Mouse (Mus musculus) forebrain, embryonic 14.5 days (tissue): ENCODE results near the gene Tmem87b. TPM values are rescaled to one million over a fixed set of nuclear protein-coding genes. Genes with fewer than 3 reads are reported as not detected.

Experiments
- ATAC-seq: fragments of 200-750 bp; cut with Nextera tagmentation; 2 replicates; pipeline ENCODE4 v1.8.0; 2017; ENCODE audit warnings: mild to moderate bottlenecking, moderate library complexity
- DNase-seq: peaks from one replicate; pipeline ENCODE4 v3.0.0-alpha.2; 2015; ENCODE audit warnings: low spot score
- H3K27ac ChIP-seq: fragments of 300-500 bp; sonication (generic); 2 replicates; pipeline ENCODE4 v1.5.1; 2014; ENCODE audit warnings: low read depth, mild to moderate bottlenecking, control low read depth, low read length, moderate library complexity
- H3K27me3 ChIP-seq: fragments of 300-500 bp; sonication (generic); replicated peaks from 2 replicates; pipeline ENCODE4 v1.6.1; 2014; ENCODE audit warnings: low read length, control low read depth, mixed read lengths; ENCODE audit not compliant: control insufficient read depth, insufficient read depth
- H3K36me3 ChIP-seq: fragments of 300-500 bp; sonication (generic); 2 replicates; pipeline ENCODE4 v1.6.1; 2014; ENCODE audit warnings: low read length, control low read depth; ENCODE audit not compliant: control insufficient read depth, insufficient read depth
- H3K4me1 ChIP-seq: fragments of 300-500 bp; sonication (generic); 2 replicates; pipeline ENCODE4 v1.6.1; 2014; ENCODE audit warnings: antibody characterized with exemption, low read length, control low read depth; ENCODE audit not compliant: control insufficient read depth, insufficient read depth
- H3K4me2 ChIP-seq: fragments of 300-500 bp; sonication (generic); 2 replicates; pipeline ENCODE4 v1.6.1; 2014; ENCODE audit warnings: mild to moderate bottlenecking, control low read depth, low read length
- H3K4me3 ChIP-seq: fragments of 300-500 bp; sonication (generic); 2 replicates; pipeline ENCODE4 v1.5.1; 2014; ENCODE audit warnings: low read depth, low read length, control low read depth
- H3K9ac ChIP-seq: fragments of 300-500 bp; sonication (generic); 2 replicates; pipeline ENCODE4 v1.6.1; 2014; ENCODE audit warnings: mild to moderate bottlenecking, low read length, control low read depth, moderate library complexity
- H3K9me3 ChIP-seq: fragments of 300-500 bp; sonication (generic); replicated peaks from 2 replicates; pipeline ENCODE4 v1.6.1; 2016; ENCODE audit warnings: low read length, control low read depth, mixed read lengths; ENCODE audit not compliant: control insufficient read depth
- WGBS: fragments of 180-500 bp; shearing (Covaris S2); extraction: QIAGEN DNeasy Blood & Tissue Kit; methylation state at CpG from one replicate; pipeline ENCODE4 v1.1.7; 2014; 5-methylcytosine and 5-hydroxymethylcytosine counted together
- polyA plus RNA-seq: library from polyadenylated mRNA; unstranded; fragments of >200 nt; fragmentation: Nextera tagmentation; extraction: Ambion mirVana; gene quantifications from 2 replicates; pipeline ENCODE4 v1.2.1, GENCODE M21; 2014

Gene Tmem87b
- polyA plus RNA-seq, 1 experiment from 2014 or later = 28.0 TPM

DNA sequence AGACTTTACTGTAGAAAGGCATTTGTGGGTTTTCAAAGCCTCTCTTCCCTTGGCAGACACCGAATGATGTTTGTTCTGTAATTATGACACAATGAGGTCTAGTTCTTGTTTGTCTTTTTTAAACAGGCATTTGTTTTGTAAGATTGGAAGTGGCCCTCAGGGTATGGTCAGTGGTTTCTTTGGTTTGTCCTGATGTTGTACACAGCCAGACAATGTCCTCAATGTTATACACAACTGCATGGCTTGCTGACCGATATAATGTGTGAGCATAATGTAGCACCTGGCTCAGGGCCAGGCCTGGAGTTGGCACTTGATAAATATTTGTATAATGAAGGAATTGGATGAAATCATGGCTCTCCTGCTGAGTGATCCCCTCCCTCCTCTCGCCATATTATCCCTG lies 41.9 kb downstream of the Tmem87b start:
- H3K4me1 ChIP-seq = 0 out of 2 replicates have a peak, but pooled peaks cover 2% of the 10 kb centered on the region
- WGBS = 53% methylated on average over 3 of the region's 3 CpGs
- no peak overlapping the region for H3K4me3 ChIP-seq
- H3K4me2 ChIP-seq = no peak overlapping the region
- DNase-seq (peak; percentile 59), ATAC-seq (peak; percentile 58; the same call in 1 of the 2 replicates)
- no peaks in the 10 kb centered on the region for H3K9me3 ChIP-seq
- H3K27ac ChIP-seq = no peak overlapping the region
- H3K9ac ChIP-seq = no peak overlapping the region
- H3K27me3 ChIP-seq = 0 out of 2 replicates have a peak, but pooled peaks cover 4% of the 10 kb centered on the region
- H3K36me3 ChIP-seq = peaks cover 1% of the 10 kb centered on the region; the same call in 1 of the 2 replicates

GRCm38 (mm10) chr2:128862636-128863035 lies 44.7 kb downstream of the Tmem87b start, which contains the start of gene Fbln7:
Gene Fbln7, plus strand, starts transcription at chr2:128862981.
- H3K9me3 ChIP-seq = no peaks in the 10 kb centered on the region
- no peak within 1 kb of the TSS for H3K27ac ChIP-seq
- 93% methylated on average over 9 of the region's 9 CpGs for WGBS
- DNase-seq (no peak), ATAC-seq (no peak)
- H3K27me3 ChIP-seq = 0 out of 2 replicates have a peak, but pooled peaks cover 4% of the 10 kb centered on the region
- peak within 1 kb of the TSS; percentile 40 for H3K4me3 ChIP-seq
- peak within 1 kb of the TSS; percentile 68 for H3K9ac ChIP-seq
- peak within 1 kb of the TSS; percentile 96 for H3K4me2 ChIP-seq
- no peaks in the 10 kb centered on the region for H3K36me3 ChIP-seq
- 0 out of 2 replicates have a peak, but pooled peaks cover 2% of the 10 kb centered on the region for H3K4me1 ChIP-seq

- H3K36me3 ChIP-seq = no peaks in the 10 kb centered on the region
- 0 out of 2 replicates have a peak, but pooled peaks cover 2% of the 10 kb centered on the region for H3K4me1 ChIP-seq
- H3K27ac ChIP-seq = no peak overlapping the region
- H3K9ac ChIP-seq = peak overlapping the region; percentile 68
- H3K27me3 ChIP-seq = 0 out of 2 replicates have a peak, but pooled peaks cover 4% of the 10 kb centered on the region
- peak overlapping the region; percentile 96 for H3K4me2 ChIP-seq
- ATAC-seq = peak; percentile 76
- under 1% methylated on average over 38 of the region's 38 CpGs for WGBS
- H3K9me3 ChIP-seq = no peaks in the 10 kb centered on the region
- peak overlapping the region; percentile 40 for H3K4me3 ChIP-seq
- peak; percentile 60 for DNase-seq
Measured at GRCm38 (mm10) chr2:128863777-128864331, 45.9 kb downstream of the Tmem87b start.

- H3K4me1 ChIP-seq = 0 out of 2 replicates have a peak, but pooled peaks cover 2% of the 10 kb centered on the region
- H3K9me3 ChIP-seq = no peaks in the 10 kb centered on the region
- ATAC-seq (no peak), DNase-seq (no peak)
- H3K9ac ChIP-seq = no peak overlapping the region
- H3K4me2 ChIP-seq = no peak overlapping the region
- WGBS = 66% methylated on average over 3 of the region's 3 CpGs
- H3K27me3 ChIP-seq = 0 out of 2 replicates have a peak, but pooled peaks cover 4% of the 10 kb centered on the region
- no peak overlapping the region for H3K27ac ChIP-seq
- H3K36me3 ChIP-seq = no peaks in the 10 kb centered on the region
- no peak overlapping the region for H3K4me3 ChIP-seq
Measured at GRCm38 (mm10) chr2:128865061-128865460, 47.1 kb downstream of the Tmem87b start.

DNA sequence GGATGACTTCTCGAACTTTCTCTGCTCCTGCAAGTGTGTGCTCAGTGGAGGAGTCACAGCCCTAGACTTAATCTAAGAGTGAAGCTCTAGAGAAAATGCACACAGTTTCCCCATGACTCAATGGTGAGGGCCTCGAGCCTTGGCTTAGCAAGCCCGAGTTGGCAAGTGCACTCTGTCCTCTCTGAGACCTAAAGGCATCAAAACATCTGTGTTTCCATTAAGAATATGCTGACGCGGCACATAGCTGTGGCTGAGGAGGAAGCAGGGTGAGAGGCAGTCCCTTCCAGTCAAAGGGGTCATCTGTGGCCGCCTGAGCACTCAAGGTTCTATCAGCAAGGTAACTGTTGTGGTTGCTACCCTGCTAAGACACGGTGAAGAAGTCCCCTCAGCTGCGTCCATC lies 53.7 kb downstream of the Tmem87b start:
- Histone ChIP-seq H3K4me2 (no peak overlapping the region), H3K4me1 (no peaks in the 10 kb centered on the region), H3K9me3 (no peaks in the 10 kb centered on the region), H3K27ac (no peak overlapping the region), H3K9ac (no peak overlapping the region), H3K27me3 (no peaks in the 10 kb centered on the region), H3K4me3 (no peak overlapping the region), H3K36me3 (no peaks in the 10 kb centered on the region)
- DNase-seq (no peak), ATAC-seq (no peak)
- WGBS = 88% methylated on average over 8 of the region's 8 CpGs

DNA sequence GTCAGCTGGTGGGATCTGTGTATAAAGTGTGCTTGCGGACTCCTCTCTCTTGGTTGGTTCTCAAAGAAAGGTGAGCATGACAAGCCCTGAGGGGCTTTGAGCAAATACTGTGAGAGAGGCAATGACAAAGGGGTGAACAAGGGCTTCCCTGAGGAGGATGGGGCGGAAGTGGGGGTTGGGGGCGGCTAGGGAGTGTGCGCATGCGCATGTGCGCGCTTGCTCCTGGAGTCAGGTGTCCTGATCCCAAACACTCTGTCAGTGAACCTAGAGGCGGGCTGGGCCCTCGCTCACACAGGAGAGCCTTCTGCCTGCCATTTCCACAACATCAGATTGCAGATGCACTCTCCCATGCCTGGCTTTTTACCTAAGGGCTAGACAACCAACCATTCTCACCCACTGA lies 54.3 kb downstream of the Tmem87b start:
- 93% methylated on average over 9 of the region's 9 CpGs for WGBS
- H3K4me3 ChIP-seq = no peak overlapping the region
- no peak for DNase-seq

GRCm38 (mm10) chr2:128875526-128875925 lies 57.6 kb downstream of the Tmem87b start:
- H3K36me3 ChIP-seq = no peaks in the 10 kb centered on the region
- ATAC-seq (no peak), DNase-seq (no peak)
- no peaks in the 10 kb centered on the region for H3K27me3 ChIP-seq
- no peak overlapping the region for H3K9ac ChIP-seq
- H3K4me2 ChIP-seq = no peak overlapping the region
- no peaks in the 10 kb centered on the region for H3K9me3 ChIP-seq
- no peaks in the 10 kb centered on the region for H3K4me1 ChIP-seq
- no peak overlapping the region for H3K4me3 ChIP-seq
- H3K27ac ChIP-seq = no peak overlapping the region
- 85% methylated on average over 8 of the region's 8 CpGs for WGBS

More for the DNA sequence above, 54.3 kb downstream of the Tmem87b start:
- Histone ChIP-seq H3K9ac (no peak overlapping the region), H3K9me3 (no peaks in the 10 kb centered on the region), H3K27ac (no peak overlapping the region), H3K4me2 (no peak overlapping the region), H3K27me3 (no peaks in the 10 kb centered on the region), H3K4me1 (no peaks in the 10 kb centered on the region), H3K36me3 (no peaks in the 10 kb centered on the region)
- no peak for ATAC-seq

- ATAC-seq (no peak), DNase-seq (no peak)
- Histone ChIP-seq H3K9me3 (no peaks in the 10 kb centered on the region), H3K4me3 (no peak overlapping the region), H3K9ac (no peak overlapping the region), H3K27ac (no peak overlapping the region), H3K36me3 (no peaks in the 10 kb centered on the region), H3K4me1 (no peaks in the 10 kb centered on the region), H3K4me2 (no peak overlapping the region), H3K27me3 (no peaks in the 10 kb centered on the region)
- WGBS = 72% methylated on average over 4 of the region's 4 CpGs
Measured at GRCm38 (mm10) chr2:128881236-128881635, 63.3 kb downstream of the Tmem87b start.

- no peak overlapping the region for H3K9ac ChIP-seq
- H3K4me1 ChIP-seq = no peaks in the 10 kb centered on the region
- ATAC-seq = no peak
- DNase-seq = no peak
- no peak overlapping the region for H3K4me2 ChIP-seq
- no peak overlapping the region for H3K27ac ChIP-seq
- WGBS = 82% methylated on average over 8 of the region's 8 CpGs
- H3K4me3 ChIP-seq = no peak overlapping the region
- no peaks in the 10 kb centered on the region for H3K36me3 ChIP-seq
- H3K9me3 ChIP-seq = no peaks in the 10 kb centered on the region
- no peaks in the 10 kb centered on the region for H3K27me3 ChIP-seq
Measured at GRCm38 (mm10) chr2:128885225-128885811, 67.4 kb downstream of the Tmem87b start.
